17 mouse cellular contexts compared by ENCODE assay signal in genomic region chr4:139646916-139647315, GRCm38 (mm10). TPM values are rescaled to one million over a fixed set of nuclear protein-coding genes. Genes with fewer than 3 reads are reported as not detected.
A peak's percentile ranks its signal among the peaks of the same experiment; 100 is the strongest.
DNase-seq lines count a peak whose midpoint lies in the region; ATAC-seq and TF ChIP-seq lines count a peak whose summit lies in the region.
"Had no signal": no experiment of that assay in that cellular context is flagged by ENCODE, and none has a peak within 500 bp of the region (broad histone marks: within the 10 kb centered on the region; RNA-seq: fewer than 3 reads in every experiment).

No protein-coding gene starts in this region.

- no peak for TF ChIP-seq EP300 in MEL (IDR thresholded peaks at IDR 0.05; ENCODE audit: low read depth in 1 of 2, low read length in 2 of 2)
- TF ChIP-seq EP300 in stomach, postnatal 0 days (optimal IDR thresholded peaks at IDR 0.05): no peak

- no peak overlapping the region for H3K4me2 ChIP-seq in intestine, postnatal 0 days (replicated peaks; ENCODE audit: low read depth)
- no peak overlapping the region for H3K4me2 ChIP-seq in intestine, embryonic 16.5 days (ENCODE audit: low read depth, low read length)
- no peak overlapping the region for H3K4me2 ChIP-seq in midbrain, postnatal 0 days (ENCODE audit: low read depth, low read length, poor library complexity, severe bottlenecking)
- no peak overlapping the region for H3K4me2 ChIP-seq in stomach, postnatal 0 days (replicated peaks; ENCODE audit: low read depth)
- H3K4me2 ChIP-seq: lung, embryonic 15.5 days; midbrain, embryonic 12.5 days had no signal

- H3K4me3 ChIP-seq in intestine, postnatal 0 days (ENCODE audit: low read depth, low read length): no peak overlapping the region
- H3K4me3 ChIP-seq in intestine, embryonic 16.5 days (ENCODE audit: low read length): no peak overlapping the region
- no peak overlapping the region for H3K4me3 ChIP-seq in midbrain, postnatal 0 days (ENCODE audit: low read depth, low read length)
- H3K4me3 ChIP-seq in midbrain, embryonic 10.5 days: no peak overlapping the region
- no peak overlapping the region for H3K4me3 ChIP-seq in MEL (ENCODE audit: control insufficient read depth in 1 of 2, insufficient read depth in 1 of 2, low read depth in 2 of 2, low read length in 2 of 2)
- no peak overlapping the region for H3K4me3 ChIP-seq in stomach, postnatal 0 days (ENCODE audit: low read depth, low read length)
- H3K4me3 ChIP-seq: lung, embryonic 15.5 days; midbrain, embryonic 12.5 days had no signal

- TF ChIP-seq CTCF in intestine, postnatal 0 days (IDR thresholded peaks at IDR 0.05; ENCODE audit: low read depth): peak; percentile 68
- peak; percentile 68 for TF ChIP-seq CTCF in midbrain, postnatal 0 days (IDR thresholded peaks at IDR 0.05)
- peak in 1 of 3 experiments; percentile 26; a peak in 3 of 6 replicates for TF ChIP-seq CTCF in MEL (IDR thresholded peaks at IDR 0.05 in 2 of 3, conservative IDR thresholded peaks at IDR 0.05 in 1 of 3; ENCODE audit: control insufficient read depth in 1 of 3, insufficient read depth in 1 of 3, low read depth in 2 of 3, low read length in 3 of 3, poor library complexity in 1 of 3, severe bottlenecking in 1 of 3)
- TF ChIP-seq CTCF in stomach, postnatal 0 days (IDR thresholded peaks at IDR 0.05; ENCODE audit: low read depth): peak; percentile 60

- DNase-seq in midbrain, postnatal 0 days (ENCODE audit: low spot score): no peak
- DNase-seq in midbrain, embryonic 10.5 days (ENCODE audit: low spot score): no peak
- peak; percentile 21 for DNase-seq in MEL (ENCODE audit: low read depth, low spot score)
- no peak for DNase-seq in stomach, postnatal 0 days (ENCODE audit: low spot score)
- DNase-seq: cerebellum, postnatal 36 days; heart, adult 11 months; heart, postnatal 14 days; thymus, postnatal 4 days had no signal

- no peaks in the 10 kb centered on the region; the same call in 1 of the 2 replicates for H3K36me3 ChIP-seq in intestine, postnatal 0 days (ENCODE audit: control insufficient read depth, insufficient read depth)
- H3K36me3 ChIP-seq in intestine, embryonic 16.5 days (ENCODE audit: control insufficient read depth, insufficient read depth, low read length): no peaks in the 10 kb centered on the region; the same call in 1 of the 2 replicates
- H3K36me3 ChIP-seq in midbrain, postnatal 0 days (ENCODE audit: insufficient read depth, low read length): peaks cover 34% of the 10 kb centered on the region
- H3K36me3 ChIP-seq in midbrain, embryonic 10.5 days: peaks cover 31% of the 10 kb centered on the region
- H3K36me3 ChIP-seq in MEL (ENCODE audit: control insufficient read depth in 1 of 2, insufficient read depth in 2 of 2, low read length in 2 of 2): no peaks in the 10 kb centered on the region
- H3K36me3 ChIP-seq in stomach, postnatal 0 days (ENCODE audit: control insufficient read depth, insufficient read depth, low read length): peaks cover 6% of the 10 kb centered on the region; the same call in 1 of the 2 replicates

- peaks cover 14% of the 10 kb centered on the region for H3K27me3 ChIP-seq in intestine, postnatal 0 days (replicated peaks; ENCODE audit: control insufficient read depth, insufficient read depth, low read length)
- no peaks in the 10 kb centered on the region; the same call in 1 of the 2 replicates for H3K27me3 ChIP-seq in intestine, embryonic 16.5 days (replicated peaks; ENCODE audit: control insufficient read depth, insufficient read depth, low read length)
- no peaks in the 10 kb centered on the region for H3K27me3 ChIP-seq in midbrain, postnatal 0 days (ENCODE audit: insufficient read depth, low read length)
- peaks cover 19% of the 10 kb centered on the region for H3K27me3 ChIP-seq in midbrain, embryonic 10.5 days (ENCODE audit: low read depth, poor library complexity, severe bottlenecking)
- H3K27me3 ChIP-seq in MEL (ENCODE audit: control insufficient read depth in 1 of 2, insufficient read depth in 2 of 2, low read length in 2 of 2): no peaks in the 10 kb centered on the region
- no peaks in the 10 kb centered on the region for H3K27me3 ChIP-seq in stomach, postnatal 0 days (ENCODE audit: control insufficient read depth, insufficient read depth, low read length)

- no peak for TF ChIP-seq RAD21 in MEL (IDR thresholded peaks at IDR 0.05; ENCODE audit: low read depth, low read length)

- TF ChIP-seq POLR2A in MEL (IDR thresholded peaks at IDR 0.05; ENCODE audit: control insufficient read depth in 1 of 2, insufficient read depth in 1 of 2, low read depth in 1 of 2, low read length in 2 of 2, poor library complexity in 1 of 2): no peak

- no peak overlapping the region for H3K9ac ChIP-seq in intestine, postnatal 0 days (ENCODE audit: low read depth, low read length)
- no peak overlapping the region for H3K9ac ChIP-seq in intestine, embryonic 16.5 days (ENCODE audit: low read depth, low read length)
- H3K9ac ChIP-seq in midbrain, postnatal 0 days (replicated peaks; ENCODE audit: low read length, poor library complexity, severe bottlenecking): no peak overlapping the region
- H3K9ac ChIP-seq in MEL (ENCODE audit: control insufficient read depth, low read depth, low read length, poor library complexity, severe bottlenecking): no peak overlapping the region
- H3K9ac ChIP-seq in stomach, postnatal 0 days (ENCODE audit: low read length): no peak overlapping the region
- H3K9ac ChIP-seq: lung, embryonic 15.5 days; midbrain, embryonic 12.5 days had no signal

- H3K4me1 ChIP-seq in intestine, postnatal 0 days (replicated peaks; ENCODE audit: control insufficient read depth, insufficient read depth, low read length): peaks cover 10% of the 10 kb centered on the region; the same call in 1 of the 2 replicates
- peaks cover 19% of the 10 kb centered on the region for H3K4me1 ChIP-seq in intestine, embryonic 16.5 days (ENCODE audit: control insufficient read depth, insufficient read depth, low read length)
- H3K4me1 ChIP-seq in midbrain, postnatal 0 days (ENCODE audit: insufficient read depth, low read length): peaks cover under 1% of the 10 kb centered on the region; the same call in 1 of the 2 replicates
- peaks cover 33% of the 10 kb centered on the region for H3K4me1 ChIP-seq in midbrain, embryonic 10.5 days
- H3K4me1 ChIP-seq in MEL (ENCODE audit: control insufficient read depth in 1 of 2, insufficient read depth in 2 of 2, low read length in 2 of 2): no peaks in the 10 kb centered on the region
- 0 out of 2 replicates have a peak, but pooled peaks cover 1% of the 10 kb centered on the region for H3K4me1 ChIP-seq in stomach, postnatal 0 days (replicated peaks; ENCODE audit: control insufficient read depth, insufficient read depth)

- no peak overlapping the region for H3K27ac ChIP-seq in intestine, postnatal 0 days (ENCODE audit: low read depth, low read length)
- no peak overlapping the region for H3K27ac ChIP-seq in intestine, embryonic 16.5 days (ENCODE audit: low read length)
- no peak overlapping the region for H3K27ac ChIP-seq in midbrain, postnatal 0 days (ENCODE audit: low read depth, low read length)
- H3K27ac ChIP-seq in midbrain, embryonic 10.5 days (replicated peaks): no peak overlapping the region
- H3K27ac ChIP-seq in MEL (ENCODE audit: control insufficient read depth, low read depth, low read length): no peak overlapping the region
- H3K27ac ChIP-seq in stomach, postnatal 0 days (replicated peaks): no peak overlapping the region
- H3K27ac ChIP-seq: lung, embryonic 15.5 days; midbrain, embryonic 12.5 days had no signal

- ATAC-seq in intestine, postnatal 0 days: no peak
- ATAC-seq in intestine, embryonic 16.5 days: no peak
- ATAC-seq in midbrain, postnatal 0 days (ENCODE audit: low FRiP score): no peak
- no peak for ATAC-seq in stomach, postnatal 0 days (ENCODE audit: low FRiP score, low TSS enrichment)
- no peak for ATAC-seq in erythroid progenitor cell, adult 5-6 weeks (replicated peaks; ENCODE audit: low FRiP score, poor library complexity, severe bottlenecking)

- 89% methylated on average over 7 of the region's 7 CpGs for WGBS in intestine, postnatal 0 days
- 86% methylated on average over 7 of the region's 7 CpGs for WGBS in intestine, embryonic 16.5 days
- WGBS in midbrain, postnatal 0 days: 86% methylated on average over 7 of the region's 7 CpGs
- WGBS in midbrain, embryonic 10.5 days: 79% methylated on average over 7 of the region's 7 CpGs
- 91% methylated on average over 7 of the region's 7 CpGs for WGBS in stomach, postnatal 0 days

- no peaks in the 10 kb centered on the region for H3K9me3 ChIP-seq in intestine, postnatal 0 days (ENCODE audit: control insufficient read depth)
- H3K9me3 ChIP-seq in intestine, embryonic 16.5 days (ENCODE audit: control insufficient read depth, low read length): no peaks in the 10 kb centered on the region
- H3K9me3 ChIP-seq in midbrain, postnatal 0 days (ENCODE audit: low read length): no peaks in the 10 kb centered on the region
- no peaks in the 10 kb centered on the region for H3K9me3 ChIP-seq in midbrain, embryonic 10.5 days (replicated peaks)
- H3K9me3 ChIP-seq in MEL (replicated peaks; ENCODE audit: insufficient read depth, low read length): no peaks in the 10 kb centered on the region
- no peaks in the 10 kb centered on the region for H3K9me3 ChIP-seq in stomach, postnatal 0 days (ENCODE audit: control insufficient read depth, low read length)
- H3K9me3 ChIP-seq: lung, embryonic 15.5 days; midbrain, embryonic 12.5 days had no signal

- no peaks in the 10 kb centered on the region for H3K79me2 ChIP-seq in MEL (ENCODE audit: control insufficient read depth, insufficient read depth, low read length, poor library complexity)

RNA-seq across cellular contexts. Expression of gene Tas1r2, which starts 6.4 kb away (rescaled TPM):
- not detected in 2 replicates for polyA plus RNA-seq in intestine, postnatal 0 days (2015; fragmentation: Nextera tagmentation; extraction: Ambion mirVana)
- polyA plus RNA-seq in intestine, embryonic 16.5 days (2015; fragmentation: Nextera tagmentation; extraction: Ambion mirVana): not detected in 2 replicates
- total RNA-seq in midbrain, postnatal 0 days (2014; rRNA removed): not detected in 2 replicates
- not detected in 2 replicates for polyA plus RNA-seq in midbrain, postnatal 0 days (2015; fragmentation: Nextera tagmentation; extraction: Ambion mirVana)
- 0.09 TPM in 1 of 2 replicates, not detected in the other for polyA plus RNA-seq in midbrain, embryonic 10.5 days (2016; fragmentation: Nextera tagmentation; extraction: Ambion mirVana)
- total RNA-seq in MEL (2012; rRNA removed): not detected in 2 replicates
- not detected for polyA plus RNA-seq in MEL (2012; ENCODE audit: insufficient read depth in 1 of 2, insufficient read length in 2 of 2, low read depth in 1 of 2, low replicate concordance in 2 of 2, missing spikeins in 1 of 2)
- not detected in 2 replicates for polyA plus RNA-seq in stomach, postnatal 0 days (2015; fragmentation: Nextera tagmentation; extraction: Ambion mirVana)
- total RNA-seq in erythroid progenitor cell, adult 5-6 weeks (2015; ENCODE audit: low replicate concordance): not detected in 2 replicates
- total RNA-seq in erythroid progenitor cell, adult 5-6 weeks (2017; ENCODE audit: low replicate concordance): not detected in 2 replicates
- total RNA-seq: adrenal gland, adult 18-20 months; heart, postnatal 14 days; layer of hippocampus, adult 18-20 months; left cerebral cortex, postnatal 14 days had no signal
- polyA plus RNA-seq: intestine, embryonic 14.5 days; lung, embryonic 15.5 days; midbrain, embryonic 12.5 days had no signal

RNA-seq across cellular contexts. Expression of gene Aldh4a1, which starts 24.2 kb away (rescaled TPM):
- 3.5 and 3.9 TPM in 2 replicates for polyA plus RNA-seq in intestine, postnatal 0 days (2015; fragmentation: Nextera tagmentation; extraction: Ambion mirVana)
- 13.7 and 17.2 TPM in 2 replicates for polyA plus RNA-seq in intestine, embryonic 16.5 days (2015; fragmentation: Nextera tagmentation; extraction: Ambion mirVana)
- 30.0 and 36.8 TPM in 2 replicates for total RNA-seq in midbrain, postnatal 0 days (2014; rRNA removed)
- 25.2 and 28.1 TPM in 2 replicates for polyA plus RNA-seq in midbrain, postnatal 0 days (2015; fragmentation: Nextera tagmentation; extraction: Ambion mirVana)
- 21.3 and 24.2 TPM in 2 replicates for polyA plus RNA-seq in midbrain, embryonic 10.5 days (2016; fragmentation: Nextera tagmentation; extraction: Ambion mirVana)
- 11.0 and 11.7 TPM in 2 replicates for total RNA-seq in MEL (2012; rRNA removed)
- 10 to 100 TPM in 1 of 2 experiments, not detected in 1; 12.3 TPM for polyA plus RNA-seq in MEL (2012; ENCODE audit: insufficient read depth in 1 of 2, insufficient read length in 2 of 2, low read depth in 1 of 2, low replicate concordance in 2 of 2, missing spikeins in 1 of 2)
- polyA plus RNA-seq in stomach, postnatal 0 days (2015; fragmentation: Nextera tagmentation; extraction: Ambion mirVana): 12.9 and 14.7 TPM in 2 replicates
- total RNA-seq in erythroid progenitor cell, adult 5-6 weeks (2015; ENCODE audit: low replicate concordance): 1.7 and 1.8 TPM in 2 replicates
- total RNA-seq in erythroid progenitor cell, adult 5-6 weeks (2017; ENCODE audit: low replicate concordance): 0.30 and 4.7 TPM in 2 replicates

RNA-seq across cellular contexts. Expression of gene Gm21969, which starts 43.9 kb away (rescaled TPM):
- not detected in 2 replicates for polyA plus RNA-seq in intestine, postnatal 0 days (2015; fragmentation: Nextera tagmentation; extraction: Ambion mirVana)
- polyA plus RNA-seq in intestine, embryonic 16.5 days (2015; fragmentation: Nextera tagmentation; extraction: Ambion mirVana): not detected in 2 replicates
- total RNA-seq in midbrain, postnatal 0 days (2014; rRNA removed): not detected in 2 replicates
- not detected in 2 replicates for polyA plus RNA-seq in midbrain, postnatal 0 days (2015; fragmentation: Nextera tagmentation; extraction: Ambion mirVana)
- polyA plus RNA-seq in midbrain, embryonic 10.5 days (2016; fragmentation: Nextera tagmentation; extraction: Ambion mirVana): not detected in 2 replicates
- not detected in 2 replicates for total RNA-seq in MEL (2012; rRNA removed)
- under 1 TPM in 1 of 2 experiments, not detected in 1; 0.03 TPM for polyA plus RNA-seq in MEL (2012; ENCODE audit: insufficient read depth in 1 of 2, insufficient read length in 2 of 2, low read depth in 1 of 2, low replicate concordance in 2 of 2, missing spikeins in 1 of 2)
- polyA plus RNA-seq in stomach, postnatal 0 days (2015; fragmentation: Nextera tagmentation; extraction: Ambion mirVana): not detected in 2 replicates
- total RNA-seq in erythroid progenitor cell, adult 5-6 weeks (2015; ENCODE audit: low replicate concordance): not detected in 2 replicates
- total RNA-seq in erythroid progenitor cell, adult 5-6 weeks (2017; ENCODE audit: low replicate concordance): not detected in 2 replicates
- total RNA-seq: adrenal gland, adult 18-20 months; heart, postnatal 14 days; layer of hippocampus, adult 18-20 months; left cerebral cortex, postnatal 14 days had no signal
- polyA plus RNA-seq: intestine, embryonic 14.5 days; lung, embryonic 15.5 days; midbrain, embryonic 12.5 days had no signal
